Mouse (Mus musculus): ENCODE results near the gene Srpr. TPM values are rescaled to one million over a fixed set of nuclear protein-coding genes. Genes with fewer than 3 reads are reported as not detected.

Srpr gene
- total and polyA plus RNA-seq, 3 experiments: 42.9 to 113 (median 63.5) TPM

- H3K4me3 ChIP-seq (ENCODE audit: control insufficient read depth in 1 of 2, insufficient read depth in 1 of 2, low read depth in 2 of 2, low read length in 2 of 2): no peak overlapping the region
- TF ChIP-seq CTCF (IDR thresholded peaks at IDR 0.05 in 2 of 3, conservative IDR thresholded peaks at IDR 0.05 in 1 of 3; ENCODE audit: control insufficient read depth in 1 of 3, insufficient read depth in 1 of 3, low read depth in 2 of 3, low read length in 3 of 3, poor library complexity in 1 of 3, severe bottlenecking in 1 of 3) (0 out of 6 replicates have a peak, but pooled peaks of 1 of the 3 experiments have one; percentile 0), MAZ (IDR thresholded peaks at IDR 0.05; ENCODE audit: low read depth, low read length) (no peak)
- H3K4me1 ChIP-seq (ENCODE audit: control insufficient read depth in 1 of 2, insufficient read depth in 2 of 2, low read length in 2 of 2): peaks cover under 1 to 2% of the 10 kb centered on the region in 2 experiments; a peak in 3 of 4 replicates
- H3K79me2 ChIP-seq (ENCODE audit: control insufficient read depth, insufficient read depth, low read length, poor library complexity): no peaks in the 10 kb centered on the region
- no peak overlapping the region for H3K9ac ChIP-seq (ENCODE audit: control insufficient read depth, low read depth, low read length, poor library complexity, severe bottlenecking)
- H3K36me3 ChIP-seq (ENCODE audit: control insufficient read depth in 1 of 2, insufficient read depth in 2 of 2, low read length in 2 of 2): peaks cover 0 to 2% of the 10 kb centered on the region in 2 experiments; a peak in 2 of 4 replicates
- DNase-seq (ENCODE audit: low read depth, low spot score): no peak
- no peak overlapping the region for H3K27ac ChIP-seq (ENCODE audit: control insufficient read depth, low read depth, low read length)
- no peaks in the 10 kb centered on the region for H3K9me3 ChIP-seq (replicated peaks; ENCODE audit: insufficient read depth, low read length)
- H3K27me3 ChIP-seq (ENCODE audit: control insufficient read depth in 1 of 2, insufficient read depth in 2 of 2, low read length in 2 of 2): no peaks in the 10 kb centered on the region
Observed at GRCm38 (mm10) chr9:35188700-35189099, 11.3 kb upstream of the Srpr start.

GRCm38 (mm10) chr9:35192983-35193542, 6.9 kb upstream of the Srpr start:
- no peak overlapping the region for H3K4me3 ChIP-seq (ENCODE audit: control insufficient read depth in 1 of 2, insufficient read depth in 1 of 2, low read depth in 2 of 2, low read length in 2 of 2)
- DNase-seq (ENCODE audit: low read depth, low spot score): no peak
- H3K4me1 ChIP-seq (ENCODE audit: control insufficient read depth in 1 of 2, insufficient read depth in 2 of 2, low read length in 2 of 2): no peaks in the 10 kb centered on the region
- H3K79me2 ChIP-seq (ENCODE audit: control insufficient read depth, insufficient read depth, low read length, poor library complexity): no peaks in the 10 kb centered on the region
- TF ChIP-seq MYC (IDR thresholded peaks at IDR 0.05; ENCODE audit: low read depth, low read length): no peak
- no peak for TF ChIP-seq TBP (IDR thresholded peaks at IDR 0.05; ENCODE audit: low read depth, low read length)
- no peak for TF ChIP-seq SMC3 (IDR thresholded peaks at IDR 0.05; ENCODE audit: low read depth, low read length)
- H3K27ac ChIP-seq (ENCODE audit: control insufficient read depth, low read depth, low read length): no peak overlapping the region
- no peaks in the 10 kb centered on the region for H3K9me3 ChIP-seq (replicated peaks; ENCODE audit: insufficient read depth, low read length)
- H3K36me3 ChIP-seq (ENCODE audit: control insufficient read depth in 1 of 2, insufficient read depth in 2 of 2, low read length in 2 of 2): no peaks in the 10 kb centered on the region
- no peak overlapping the region for H3K9ac ChIP-seq (ENCODE audit: control insufficient read depth, low read depth, low read length, poor library complexity, severe bottlenecking)
- H3K27me3 ChIP-seq (ENCODE audit: control insufficient read depth in 1 of 2, insufficient read depth in 2 of 2, low read length in 2 of 2): no peaks in the 10 kb centered on the region

GRCm38 (mm10) chr9:35194048-35194447, 5.9 kb upstream of the Srpr start:
- Histone ChIP-seq H3K9ac (ENCODE audit: control insufficient read depth, low read depth, low read length, poor library complexity, severe bottlenecking) (no peak overlapping the region), H3K27ac (ENCODE audit: control insufficient read depth, low read depth, low read length) (no peak overlapping the region), H3K27me3 (ENCODE audit: control insufficient read depth in 1 of 2, insufficient read depth in 2 of 2, low read length in 2 of 2) (no peaks in the 10 kb centered on the region), H3K4me1 (ENCODE audit: control insufficient read depth in 1 of 2, insufficient read depth in 2 of 2, low read length in 2 of 2) (no peaks in the 10 kb centered on the region), H3K4me3 (ENCODE audit: control insufficient read depth in 1 of 2, insufficient read depth in 1 of 2, low read depth in 2 of 2, low read length in 2 of 2) (no peak overlapping the region), H3K36me3 (ENCODE audit: control insufficient read depth in 1 of 2, insufficient read depth in 2 of 2, low read length in 2 of 2) (peaks cover 0 to 2% of the 10 kb centered on the region in 2 experiments; a peak in 1 of 4 replicates), H3K9me3 (replicated peaks; ENCODE audit: insufficient read depth, low read length) (no peaks in the 10 kb centered on the region), H3K79me2 (ENCODE audit: control insufficient read depth, insufficient read depth, low read length, poor library complexity) (no peaks in the 10 kb centered on the region)
- DNase-seq (ENCODE audit: low read depth, low spot score): no peak
- TF ChIP-seq RAD21 (IDR thresholded peaks at IDR 0.05; ENCODE audit: low read depth, low read length) (no peak), CHD2 (IDR thresholded peaks at IDR 0.05; ENCODE audit: low read length) (no peak), NRF1 (IDR thresholded peaks at IDR 0.05; ENCODE audit: insufficient read depth, low read depth, low read length, poor library complexity, severe bottlenecking) (no peak), ZNF384 (IDR thresholded peaks at IDR 0.05; ENCODE audit: low read depth, low read length) (no peak), NELFE (IDR thresholded peaks at IDR 0.05; ENCODE audit: low read depth, low read length) (no peak), RCOR1 (IDR thresholded peaks at IDR 0.05; ENCODE audit: low read depth, low read length) (no peak), UBTF (IDR thresholded peaks at IDR 0.05; ENCODE audit: borderline replicate concordance, insufficient read depth, low read depth, low read length) (no peak), POLR2A (IDR thresholded peaks at IDR 0.05; ENCODE audit: control insufficient read depth in 1 of 2, insufficient read depth in 1 of 2, low read depth in 1 of 2, low read length in 2 of 2, poor library complexity in 1 of 2) (no peak), EP300 (IDR thresholded peaks at IDR 0.05; ENCODE audit: low read depth in 1 of 2, low read length in 2 of 2) (no peak), BHLHE40 (IDR thresholded peaks at IDR 0.05; ENCODE audit: borderline replicate concordance, low read depth, low read length) (no peak), MXI1 (IDR thresholded peaks at IDR 0.05; ENCODE audit: low read depth, low read length) (no peak), ZKSCAN1 (IDR thresholded peaks at IDR 0.05; ENCODE audit: low read depth, low read length) (no peak), TCF12 (IDR thresholded peaks at IDR 0.05; ENCODE audit: low read depth, low read length) (no peak)

Data from MEL (cell line).